Mouse (Mus musculus): ENCODE measurements at regions not wholly inside any gene's neighbourhood (a gene's known extent, or its start where the extent isn't known, plus 50 kb on each side); places are given as distances from the start of the nearest gene placed in this dataset.

DNA sequence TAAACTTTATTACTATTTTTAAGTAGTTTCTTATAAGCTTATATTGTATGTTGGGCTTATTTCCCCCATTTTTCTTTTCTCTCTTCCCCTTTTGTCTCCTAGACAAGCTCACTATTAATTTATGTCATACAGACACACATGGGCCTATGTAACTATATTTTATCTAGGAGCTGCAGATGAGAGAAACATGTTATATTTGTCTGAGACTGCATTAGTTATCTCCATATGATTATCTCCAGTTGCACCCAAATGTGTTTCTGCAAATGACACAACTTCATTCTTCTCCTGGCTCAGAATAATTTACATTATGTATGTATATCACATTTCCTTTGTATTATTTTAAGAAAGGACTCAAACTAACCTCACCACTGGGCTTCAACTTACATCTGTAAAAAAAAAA is 501.3 kb downstream of the Olfm4 start:
- DNase-seq = no peak

- no peak for DNase-seq
Measured at GRCm38 (mm10) chr14:80486605-80487004, 502.7 kb downstream of the Olfm4 start.

GRCm38 (mm10) chr14:80492043-80492900 is 508.4 kb downstream of the Olfm4 start:
- DNase-seq = no peak

- no peak for DNase-seq
Measured at GRCm38 (mm10) chr14:80492901-80493279, 509.0 kb downstream of the Olfm4 start.

DNA sequence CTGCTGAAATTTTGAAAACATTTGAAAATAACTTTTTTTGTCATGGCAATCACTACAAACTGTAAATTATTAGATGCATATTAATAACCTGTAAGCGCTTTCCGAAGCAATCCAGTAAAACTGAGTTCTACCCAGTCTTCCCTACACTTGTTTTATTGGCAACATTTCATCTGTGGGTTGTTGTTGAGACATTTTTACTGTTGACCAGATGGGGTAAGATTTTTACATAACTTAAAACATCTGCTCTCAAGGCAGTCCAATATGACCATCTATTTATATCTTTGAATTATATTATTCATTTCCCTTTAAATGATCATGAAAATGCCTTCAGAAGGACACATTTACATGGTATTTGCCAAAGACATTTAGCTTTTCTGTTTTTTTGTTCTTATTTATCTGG is 520.5 kb downstream of the Olfm4 start:
- DNase-seq = no peak

GRCm38 (mm10) chr14:80516626-80517025 is 532.7 kb downstream of the Olfm4 start:
- DNase-seq = no peak

DNA sequence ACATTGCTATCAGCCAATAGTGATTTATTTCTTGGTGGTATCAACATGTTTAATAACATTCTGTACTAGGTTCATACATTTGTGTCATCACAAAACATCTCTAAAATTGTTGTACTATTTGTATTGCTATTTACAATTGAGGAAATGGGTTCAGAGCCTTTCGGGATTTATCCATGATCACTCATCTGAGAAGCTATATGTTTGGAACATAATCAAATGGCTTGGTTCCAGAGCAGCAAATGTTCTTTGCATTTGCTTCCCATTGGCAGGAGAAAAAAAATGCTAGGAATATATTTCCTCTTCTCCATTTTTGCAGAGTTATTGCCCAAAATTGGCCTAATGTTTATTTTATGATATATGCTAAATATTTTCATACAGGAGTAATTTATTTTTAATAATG is 537.3 kb downstream of the Olfm4 start:
- no peak for DNase-seq

GRCm38 (mm10) chr14:80521631-80522030 is 537.8 kb downstream of the Olfm4 start:
- no peak for DNase-seq

GRCm38 (mm10) chr14:80522536-80522935 is 538.7 kb downstream of the Olfm4 start:
- no peak for DNase-seq

DNA sequence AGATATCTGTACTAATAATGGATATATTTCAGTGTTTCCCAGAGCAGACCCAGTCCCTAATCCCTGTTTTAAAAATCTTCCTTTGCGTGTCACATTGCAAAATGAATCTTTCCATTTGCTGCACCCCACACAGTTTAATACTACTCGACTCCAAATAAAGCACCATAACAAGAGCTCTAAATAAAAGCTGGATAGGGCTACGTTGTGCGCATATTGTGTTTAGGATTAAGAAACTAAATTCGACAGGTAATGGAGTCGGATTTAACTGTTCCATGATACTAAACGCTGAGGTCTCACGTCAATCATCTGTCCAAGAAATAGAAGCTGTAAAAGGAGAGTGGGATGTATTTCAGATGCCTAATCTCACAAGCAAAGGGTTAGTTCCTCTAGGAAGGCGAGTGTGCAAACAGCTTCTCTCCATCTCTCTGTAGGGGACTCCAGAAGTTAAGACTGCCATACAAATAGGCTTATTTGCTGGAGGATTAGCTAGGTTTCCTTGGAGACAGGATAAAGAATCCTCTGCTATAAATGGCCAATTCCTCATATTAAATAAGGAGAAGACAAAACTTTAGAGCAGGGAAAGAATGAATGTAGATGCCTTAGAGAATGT is 544.6 kb downstream of the Olfm4 start:
- DNase-seq = no peak

- no peak for DNase-seq
Measured at GRCm38 (mm10) chr14:80536044-80536745, 552.3 kb downstream of the Olfm4 start.

DNA sequence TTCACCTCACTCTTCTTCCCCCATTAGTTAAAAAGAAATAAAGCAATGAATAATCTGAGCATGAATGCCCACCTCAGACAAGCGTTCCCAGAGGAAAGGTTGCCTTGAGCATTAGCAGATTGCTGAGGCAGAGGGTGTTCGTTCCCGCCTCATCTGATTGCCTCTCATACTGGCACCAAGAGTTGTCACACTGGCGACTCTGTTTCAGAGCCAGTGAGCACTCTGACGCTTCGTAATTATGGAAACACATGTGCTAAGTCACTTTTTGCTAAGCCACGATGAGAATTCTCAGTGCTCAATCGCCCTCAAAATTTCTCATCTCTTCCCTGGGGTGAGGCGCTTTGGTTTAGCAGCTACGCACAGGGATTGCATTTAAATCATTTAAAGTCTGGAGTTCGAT is 576.1 kb downstream of the Olfm4 start:
- no peak for DNase-seq

All from kidney, adult 18-20 months (tissue).